Mouse (Mus musculus) MEL-GATA-1-ER (cell line): ENCODE results near the gene Fam117a.
A peak's percentile ranks its signal among the peaks of the same experiment; 100 is the strongest.
"Not testable (repeated sequence)": the region's sequence is repeated elsewhere in the genome, so short reads cannot be mapped to it uniquely, and the experiment has no call there.

Experiments
- DNase-seq: peaks from one replicate; pipeline ENCODE4 v3.0.0-alpha.2; 2012; ENCODE audit warnings: low read depth; ENCODE audit errors: extremely low read depth

Gene Fam117a

DNA sequence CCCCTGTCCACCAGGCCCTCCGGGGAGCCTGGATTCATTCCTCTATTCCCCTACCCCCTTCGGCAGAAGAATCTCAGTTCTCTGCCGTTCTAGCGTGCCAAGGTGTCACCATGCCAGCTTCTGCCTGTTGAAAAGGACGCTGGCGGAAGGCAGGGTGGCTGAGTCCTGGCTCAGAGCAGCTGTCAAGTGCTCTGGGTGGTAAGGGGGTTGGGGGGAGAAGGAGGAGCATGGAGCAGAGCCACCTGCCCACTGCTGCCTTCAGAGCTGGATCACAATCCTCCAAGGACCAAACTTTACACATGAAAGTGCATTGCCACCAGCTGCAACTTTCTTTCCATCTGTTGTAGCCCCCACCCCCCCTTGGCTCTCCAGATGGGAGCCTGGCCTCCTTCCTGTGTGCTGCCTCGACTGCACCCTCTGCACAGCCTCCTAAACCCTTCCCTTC is 55.4 kb downstream of the Fam117a start:
- no peak for DNase-seq

- DNase-seq: no peak
These were observed 56.1 kb downstream of the Fam117a start for GRCm38 (mm10) chr11:95392708-95393499.

DNA sequence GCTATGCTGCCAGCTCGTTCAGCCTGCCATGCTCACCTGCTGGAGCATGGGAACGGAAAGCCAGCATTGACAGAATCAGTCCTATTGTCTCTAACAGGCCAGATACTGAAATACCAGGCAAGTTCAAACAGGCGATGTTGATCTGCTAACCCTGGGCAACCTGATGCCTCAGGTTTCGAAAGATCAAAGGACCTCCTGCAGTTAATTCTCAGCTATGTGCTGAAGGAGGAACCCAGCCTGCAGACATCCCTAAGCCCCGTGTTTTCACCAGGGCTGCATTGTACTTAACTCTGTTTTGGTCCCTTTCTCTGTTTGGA is 56.6 kb downstream of the Fam117a start:
- no peak for DNase-seq

DNA sequence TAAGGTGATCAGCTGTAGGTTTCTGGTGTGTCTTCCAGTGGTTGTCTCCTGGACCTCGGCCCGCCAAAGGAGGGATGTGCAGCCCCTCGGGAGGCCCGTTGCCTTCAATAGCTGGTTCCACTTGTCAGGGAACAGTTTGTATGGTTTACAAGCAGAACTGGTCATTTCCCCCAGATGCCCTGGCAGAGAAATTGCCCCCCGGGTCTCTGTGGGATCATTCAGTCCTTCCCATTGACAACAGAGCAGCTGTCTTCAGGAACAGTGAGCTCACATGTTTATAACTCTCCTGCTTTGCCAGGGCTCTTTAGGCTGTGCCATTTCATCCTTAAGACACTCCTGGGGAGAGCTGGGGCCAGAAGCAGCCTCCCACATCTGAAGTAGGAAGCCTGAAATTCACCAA is 57.3 kb downstream of the Fam117a start:
- no peak for DNase-seq

GRCm38 (mm10) chr11:95396548-95396947 is 59.7 kb downstream of the Fam117a start:
- DNase-seq: no peak

DNA sequence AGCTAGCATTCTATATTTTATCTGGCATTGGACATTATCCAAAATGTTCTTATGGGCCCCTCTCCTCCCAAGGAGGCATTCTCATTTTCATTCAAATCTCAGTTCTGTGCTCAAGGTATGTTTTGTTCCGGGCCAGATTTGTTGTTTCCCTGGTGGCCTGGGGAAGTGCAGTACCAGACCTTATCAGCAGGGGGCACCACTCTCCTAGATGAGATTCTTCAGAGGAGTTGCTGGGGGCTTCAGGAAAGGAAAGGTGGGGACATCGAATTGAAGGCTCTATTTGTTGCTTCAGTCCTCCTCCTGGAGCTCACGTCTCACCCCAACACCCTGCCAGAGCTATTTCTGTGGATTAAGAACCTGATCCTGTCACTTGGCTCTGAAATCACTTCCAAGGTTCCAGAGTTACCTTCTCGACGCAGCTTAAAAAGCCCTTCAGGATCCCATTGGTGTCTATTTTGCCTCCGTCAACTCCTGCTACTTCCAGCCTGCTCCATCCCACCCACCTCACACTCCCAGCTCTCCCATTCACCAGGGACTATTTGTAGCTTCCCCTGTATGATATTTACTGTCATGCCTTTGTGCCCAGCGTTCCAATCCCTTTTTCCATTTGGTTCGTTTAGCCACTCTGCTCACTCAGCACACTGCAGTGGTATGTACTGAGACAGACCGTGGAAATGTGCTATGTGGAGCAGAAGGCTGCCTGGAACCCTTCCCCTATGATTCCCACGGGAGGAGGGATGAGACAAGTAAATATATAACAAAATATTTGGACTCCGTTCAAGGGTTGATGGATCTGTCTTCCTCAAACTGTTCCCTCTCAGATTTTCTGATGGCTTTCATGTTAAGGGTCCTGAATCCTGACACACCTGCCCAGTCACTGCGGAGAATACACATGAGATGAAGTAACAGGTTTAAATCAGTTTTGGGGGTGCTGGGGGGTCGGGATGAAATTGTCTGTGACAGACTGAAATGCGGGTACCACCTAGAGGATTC is 61.3 kb downstream of the Fam117a start:
- DNase-seq: no peak

GRCm38 (mm10) chr11:95399520-95400020 is 62.8 kb downstream of the Fam117a start:
- no peak for DNase-seq

DNA sequence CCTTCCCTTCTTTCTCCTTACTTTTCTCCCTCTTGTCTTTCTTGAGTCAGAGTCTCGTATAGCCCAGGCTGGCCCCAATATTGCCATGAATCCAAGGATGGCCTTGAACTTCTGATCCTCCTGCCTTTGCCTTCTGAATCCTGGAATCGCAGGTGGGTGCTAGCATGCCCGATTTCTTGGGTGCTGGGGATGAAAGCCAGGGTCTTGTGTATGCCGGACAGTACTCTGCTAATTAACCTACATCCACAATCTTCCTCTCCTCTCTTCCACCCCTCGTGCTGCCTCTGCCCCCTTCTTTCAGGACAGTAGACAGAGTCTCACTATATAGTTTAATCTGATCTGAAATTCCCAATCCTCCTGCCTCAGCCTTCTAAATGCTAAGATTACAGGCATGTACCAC is 64.8 kb downstream of the Fam117a start:
- no peak for DNase-seq

GRCm38 (mm10) chr11:95402196-95402595 is 65.4 kb downstream of the Fam117a start:
- no peak for DNase-seq

- DNase-seq: no peak
These were observed 65.9 kb downstream of the Fam117a start for GRCm38 (mm10) chr11:95402658-95403101.

DNA sequence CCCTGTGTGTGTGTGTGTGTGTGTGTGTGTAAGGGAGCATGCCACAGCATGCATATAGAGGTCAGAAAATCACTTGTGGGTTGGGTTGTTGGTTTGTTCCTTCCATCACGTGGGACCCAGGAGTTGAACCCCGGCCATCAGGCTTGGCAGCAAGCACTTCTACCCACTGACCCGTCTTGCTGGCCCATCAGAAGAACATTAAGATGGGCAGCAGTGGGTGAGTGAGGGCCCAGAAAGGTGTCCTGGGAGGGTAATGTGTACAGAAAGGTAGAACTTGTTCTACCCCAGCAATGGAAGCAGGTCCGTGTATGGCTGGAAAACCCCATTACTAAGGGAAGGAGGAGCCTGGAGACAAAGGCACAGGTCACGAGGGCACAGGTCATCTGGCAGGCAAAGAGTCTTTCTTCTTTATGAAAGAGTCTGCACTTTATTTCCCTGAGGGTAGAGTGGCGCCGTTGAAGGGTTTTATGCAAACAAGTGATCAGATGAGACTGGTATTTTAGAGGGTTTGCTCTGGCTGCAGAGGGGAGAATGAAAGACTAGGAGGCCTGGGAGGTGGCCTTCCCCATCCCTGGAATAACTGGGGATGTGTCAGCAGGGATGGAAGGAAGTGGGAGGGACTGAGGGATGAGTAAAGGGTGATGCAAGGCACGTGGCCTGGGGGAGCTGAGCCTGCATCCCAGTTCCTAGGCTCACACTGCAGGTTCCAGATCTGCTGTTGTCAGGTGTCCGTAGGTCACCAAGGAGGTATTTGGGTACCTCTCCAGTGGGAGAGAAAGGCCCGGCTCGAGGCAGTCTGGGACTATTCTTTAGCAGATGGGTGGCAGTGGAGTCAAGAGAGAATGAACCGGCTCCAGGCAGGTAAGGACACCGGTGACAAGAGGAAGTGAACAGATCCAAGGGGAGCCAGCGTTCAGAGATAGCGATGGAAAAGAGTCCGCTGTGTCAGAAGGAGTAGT is 66.8 kb downstream of the Fam117a start:
- no peak for DNase-seq

GRCm38 (mm10) chr11:95405771-95406170 is 69.0 kb downstream of the Fam117a start:
- no peak for DNase-seq

GRCm38 (mm10) chr11:95406398-95406797 is 69.6 kb downstream of the Fam117a start:
- not testable (repeated sequence) for DNase-seq

GRCm38 (mm10) chr11:95409450-95410112 is 72.8 kb downstream of the Fam117a start:
- DNase-seq: no peak

- DNase-seq: no peak
These were observed 74.7 kb downstream of the Fam117a start for GRCm38 (mm10) chr11:95411453-95412013.

- DNase-seq: no peak
These were observed 75.8 kb downstream of the Fam117a start for GRCm38 (mm10) chr11:95412615-95413014.

GRCm38 (mm10) chr11:95413641-95414535 is 77.1 kb downstream of the Fam117a start, which contains the start of gene Spop:
Gene Spop (plus strand): TSS chr11:95414080.
- peak; percentile 60 for DNase-seq

DNA sequence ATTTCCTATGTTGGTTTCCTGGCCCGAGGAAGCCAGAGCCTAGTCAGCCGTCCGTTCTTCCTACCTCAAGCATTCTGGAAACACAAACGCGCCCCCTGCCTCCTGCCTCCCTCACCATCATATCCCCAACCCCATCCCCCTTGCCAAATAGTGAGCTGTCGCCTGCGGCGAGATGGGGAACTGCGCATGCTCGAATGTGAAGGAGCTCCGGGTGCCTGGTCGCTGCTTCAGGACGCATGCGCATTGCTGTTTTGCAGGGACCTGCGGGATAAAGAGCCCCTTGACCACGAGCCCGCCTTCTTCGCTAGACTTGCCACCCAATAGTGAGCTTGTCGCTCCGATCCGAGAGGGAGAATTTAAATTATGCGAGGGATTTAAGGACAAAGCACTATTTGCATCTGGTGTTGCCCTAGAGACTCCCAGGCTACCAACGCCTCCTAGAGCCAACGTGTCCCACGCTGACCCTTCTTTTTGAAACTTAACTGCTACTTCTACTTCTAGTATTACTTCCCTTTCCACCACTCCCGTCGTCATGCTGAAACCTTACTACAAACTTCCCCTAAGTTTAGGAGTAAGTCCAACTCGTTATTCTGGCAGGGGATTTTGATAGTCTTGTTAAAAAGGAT is 77.8 kb downstream of the Fam117a start:
- peak; percentile 91 for DNase-seq
